Mouse (Mus musculus): ENCODE measurements around the gene Cntd1. TPM values are rescaled to one million over a fixed set of nuclear protein-coding genes. Genes with fewer than 3 reads are reported as not detected.

Gene Cntd1
- total RNA-seq (2021), result under 1 TPM; 0.23 to 0.26 TPM
- long read RNA-seq, experiment 1, partial matches to known transcripts, result 0 of 1 reads
- long read RNA-seq, experiment 1, other reads (novel, unspliced or antisense), result 0 of 1 reads
- long read RNA-seq, experiment 2, result 0 reads

- peak; percentile 89 to 90 for DNase-seq
These were observed at the start of gene Cntd1, which contains the start of gene Coa3 for GRCm38 (mm10) chr11:101278223-101279192. Gene Cntd1, plus strand, starts transcription at chr11:101279012. Gene Coa3, minus strand, starts transcription at chr11:101279114.

GRCm38 (mm10) chr11:101229361-101229900 lies 49.4 kb upstream of the Cntd1 start:
- DNase-seq, result peak; percentile 68 to 78

- DNase-seq, result peak in 1 of 2 experiments; percentile 30
These were observed 48.7 kb upstream of the Cntd1 start for GRCm38 (mm10) chr11:101230061-101230511.

- no peak for DNase-seq
These were observed 48.3 kb upstream of the Cntd1 start for GRCm38 (mm10) chr11:101230526-101230925.

GRCm38 (mm10) chr11:101230991-101231871 lies 47.6 kb upstream of the Cntd1 start:
- DNase-seq, result peak; percentile 42 to 56

- DNase-seq, result peak in 1 of 2 experiments; percentile 27
These were observed 46.6 kb upstream of the Cntd1 start for GRCm38 (mm10) chr11:101232010-101232839.

GRCm38 (mm10) chr11:101233240-101233639 lies 45.6 kb upstream of the Cntd1 start:
- no peak for DNase-seq

- no peak for DNase-seq
These were observed 44.7 kb upstream of the Cntd1 start for GRCm38 (mm10) chr11:101234124-101234523.

GRCm38 (mm10) chr11:101235429-101235828 lies 43.4 kb upstream of the Cntd1 start:
- no peak for DNase-seq

GRCm38 (mm10) chr11:101236782-101237181 lies 42.0 kb upstream of the Cntd1 start:
- no peak for DNase-seq

- no peak for DNase-seq
These were observed 40.7 kb upstream of the Cntd1 start for GRCm38 (mm10) chr11:101238071-101238647.

- peak in 1 of 2 experiments; percentile 30 for DNase-seq
These were observed 33.7 kb upstream of the Cntd1 start for GRCm38 (mm10) chr11:101245071-101245470.

GRCm38 (mm10) chr11:101245855-101246701 lies 32.7 kb upstream of the Cntd1 start, which contains the start of gene Ramp2:
Gene Ramp2, plus strand, starts transcription at chr11:101246028.
- peak; percentile 70 to 79 for DNase-seq

GRCm38 (mm10) chr11:101246702-101247012 lies 32.2 kb upstream of the Cntd1 start:
- DNase-seq, result peak in 1 of 2 experiments; percentile 26

- DNase-seq, result no peak
These were observed 31.2 kb upstream of the Cntd1 start for GRCm38 (mm10) chr11:101247521-101248030.

GRCm38 (mm10) chr11:101248258-101248994 lies 30.4 kb upstream of the Cntd1 start:
- DNase-seq, result peak; percentile 63 to 79

GRCm38 (mm10) chr11:101251031-101251430 lies 27.8 kb upstream of the Cntd1 start:
- DNase-seq, result no peak

GRCm38 (mm10) chr11:101252941-101253340 lies 25.9 kb upstream of the Cntd1 start:
- DNase-seq, result no peak
